Mouse (Mus musculus) brain, embryonic 14.5 days (tissue): ENCODE measurements at regions not wholly inside any gene's neighbourhood (a gene's known extent, or its start where the extent isn't known, plus 50 kb on each side); places are given as distances from the start of the nearest gene placed in this dataset.

Experiments used
- CTCF ChIP-seq: fragments of 200-500 bp; IDR thresholded peaks from 2 replicates; pipeline ENCODE4 v1.5.1; 2012; ENCODE audit warnings: inconsistent platforms, mild to moderate bottlenecking, moderate library complexity, borderline replicate concordance; ENCODE audit not compliant: insufficient read depth, insufficient read length; ENCODE audit errors: extremely low read depth
- POLR2A ChIP-seq: fragments of 200-500 bp; IDR thresholded peaks from 2 replicates; pipeline ENCODE4 v1.6.1; 2012; ENCODE audit warnings: mild to moderate bottlenecking, inconsistent platforms, borderline replicate concordance; ENCODE audit not compliant: poor library complexity, insufficient read depth, insufficient read length, severe bottlenecking; ENCODE audit errors: extremely low read depth

DNA sequence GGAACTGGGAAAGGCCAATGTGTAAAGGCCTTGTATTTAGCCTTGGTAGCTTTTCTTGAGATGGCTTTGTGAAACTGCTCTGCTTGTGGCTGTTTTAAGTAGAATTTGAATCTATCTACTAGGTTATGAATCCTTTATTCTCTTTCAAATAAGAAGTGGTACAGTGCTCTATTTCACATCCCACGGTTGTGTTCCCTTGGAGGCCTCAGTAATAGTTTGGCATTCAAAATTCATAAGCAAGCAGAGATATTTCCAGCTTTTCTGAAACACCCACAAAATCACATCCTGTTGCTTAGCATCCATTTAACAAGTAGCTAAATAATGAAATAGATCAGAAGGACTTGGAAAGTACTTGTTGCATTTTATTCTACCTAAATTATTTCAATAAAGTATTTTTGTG is 298.8 kb upstream of the Dab2 start:
- TF ChIP-seq CTCF (no peak), POLR2A (no peak)
